Comparison of ENCODE assay signal across 27 mouse cellular contexts in genomic region chr6:33328326-33328725, GRCm38 (mm10).
"Had no signal": no experiment of that assay in that cellular context is flagged by ENCODE, and none has a peak within 500 bp of the region (broad histone marks: within the 10 kb centered on the region; RNA-seq: fewer than 3 reads in every experiment).

No protein-coding gene starts in this region.

- H3K36me3 ChIP-seq: limb, embryonic 10.5 days; limb, embryonic 12.5 days; limb, embryonic 13.5 days; limb, embryonic 15.5 days; liver, embryonic 15.5 days; midbrain, embryonic 10.5 days; midbrain, embryonic 12.5 days; midbrain, embryonic 13.5 days; midbrain, embryonic 15.5 days had no signal

- DNase-seq: left cerebral cortex, postnatal 4 days; liver; liver, embryonic 13.5 days; liver, postnatal 0 days; lung, adult 18-20 months; lung, adult 2 months; lung, embryonic 14.5 days; lung, postnatal 10 days; lung, postnatal 14 days; lung, postnatal 36 days; lung, postnatal 4 days; midbrain, embryonic 14.5 days had no signal

- H3K4me3 ChIP-seq: limb, embryonic 10.5 days; limb, embryonic 12.5 days; limb, embryonic 13.5 days; limb, embryonic 15.5 days; liver, embryonic 12.5 days; liver, embryonic 13.5 days; liver, embryonic 15.5 days; lung, embryonic 15.5 days; megakaryocyte, embryonic 14.5 days; midbrain, embryonic 10.5 days; midbrain, embryonic 12.5 days; midbrain, embryonic 13.5 days; midbrain, embryonic 15.5 days; myocyte had no signal

- H3K27ac ChIP-seq: limb, embryonic 10.5 days; limb, embryonic 12.5 days; limb, embryonic 13.5 days; limb, embryonic 15.5 days; liver, embryonic 12.5 days; liver, embryonic 13.5 days; liver, embryonic 14.5 days; liver, embryonic 15.5 days; lung, embryonic 15.5 days; macrophage; midbrain, embryonic 10.5 days; midbrain, embryonic 12.5 days; midbrain, embryonic 13.5 days; midbrain, embryonic 15.5 days had no signal

- H3K4me1 ChIP-seq: limb, embryonic 10.5 days; limb, embryonic 13.5 days; limb, embryonic 15.5 days; liver, embryonic 12.5 days; liver, embryonic 13.5 days; liver, embryonic 15.5 days; midbrain, embryonic 10.5 days; midbrain, embryonic 12.5 days; midbrain, embryonic 13.5 days; midbrain, embryonic 15.5 days had no signal

- H3K27me3 ChIP-seq: limb, embryonic 12.5 days; limb, embryonic 13.5 days; limb, embryonic 15.5 days; liver, embryonic 12.5 days; liver, embryonic 13.5 days; liver, embryonic 15.5 days; lung, embryonic 15.5 days; megakaryocyte, embryonic 14.5 days; midbrain, embryonic 12.5 days; midbrain, embryonic 13.5 days; midbrain, embryonic 15.5 days had no signal

- H3K9ac ChIP-seq: limb, embryonic 12.5 days; limb, embryonic 13.5 days; limb, embryonic 15.5 days; liver, embryonic 12.5 days; liver, embryonic 13.5 days; liver, embryonic 14.5 days; liver, embryonic 15.5 days; liver, postnatal 0 days; lung, embryonic 14.5 days; lung, embryonic 15.5 days; midbrain, embryonic 12.5 days; midbrain, embryonic 13.5 days; midbrain, embryonic 15.5 days had no signal

- H3K9me3 ChIP-seq: limb, embryonic 10.5 days; limb, embryonic 12.5 days; limb, embryonic 13.5 days; limb, embryonic 15.5 days; liver, embryonic 12.5 days; liver, embryonic 13.5 days; liver, embryonic 15.5 days; lung, embryonic 15.5 days; megakaryocyte, embryonic 14.5 days; midbrain, embryonic 10.5 days; midbrain, embryonic 12.5 days; midbrain, embryonic 13.5 days; midbrain, embryonic 15.5 days had no signal
